Mouse (Mus musculus): ENCODE measurements around the gene Nr2c2ap. TPM values are rescaled to one million over a fixed set of nuclear protein-coding genes. Genes with fewer than 3 reads are reported as not detected.

Nr2c2ap gene
- total and polyA plus RNA-seq, 3 experiments, result 5.5 to 7.6 (median 7.0) TPM

- Histone ChIP-seq H3K27ac (no peak overlapping the region), H3K9ac (ENCODE audit: low read depth, low read length) (no peak overlapping the region), H3K27me3 (ENCODE audit: control insufficient read depth, insufficient read depth, low read length) (peaks cover 11% of the 10 kb centered on the region; the same call in 1 of the 2 replicates), H3K4me1 (ENCODE audit: control insufficient read depth, insufficient read depth, low read length) (no peaks in the 10 kb centered on the region), H3K36me3 (ENCODE audit: control insufficient read depth, insufficient read depth, low read length) (no peaks in the 10 kb centered on the region), H3K4me3 (no peak overlapping the region), H3K79me2 (replicated peaks; ENCODE audit: control insufficient read depth, insufficient read depth, low read length) (no peaks in the 10 kb centered on the region)
- TF ChIP-seq POLR2A (IDR thresholded peaks at IDR 0.05; ENCODE audit: insufficient read depth, low read depth, low read length) (no peak), CTCF (IDR thresholded peaks at IDR 0.05) (no peak), EP300 (IDR thresholded peaks at IDR 0.05; ENCODE audit: insufficient read depth, low read depth, low read length) (no peak)
- WGBS, result 57% methylated on average over 13 of the region's 13 CpGs
- intact Hi-C loops (cut with DNase I), result no loop called here
- DNase-seq, result no peak
Observed at GRCm38 (mm10) chr8:70114892-70115291, 16.2 kb upstream of the Nr2c2ap start.

DNA sequence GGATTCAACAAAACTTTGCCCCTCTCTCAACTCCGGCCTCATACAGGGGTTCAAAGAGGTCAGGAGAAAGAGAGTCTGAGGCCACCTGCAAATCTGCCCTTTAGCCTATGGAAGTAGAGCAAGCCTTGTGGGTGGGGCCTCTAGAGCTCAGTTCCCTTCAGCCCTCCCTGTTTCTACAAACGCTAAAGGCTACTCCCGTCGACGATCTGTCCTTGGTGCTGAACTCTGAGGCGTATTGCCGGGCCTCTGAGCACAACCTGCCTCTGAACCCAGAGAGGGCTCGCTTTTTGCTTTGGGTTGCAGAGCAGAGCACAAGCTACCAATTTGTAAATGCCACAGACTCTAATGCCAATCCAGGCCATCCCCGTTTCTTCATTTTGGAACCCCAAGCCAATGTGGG, 13.5 kb upstream of the Nr2c2ap start:
- intact Hi-C loops (cut with DNase I), result no loop called here
- DNase-seq, result no peak
- peaks cover 4% of the 10 kb centered on the region; the same call in 1 of the 2 replicates for H3K27me3 ChIP-seq (ENCODE audit: control insufficient read depth, insufficient read depth, low read length)

GRCm38 (mm10) chr8:70118726-70119700, 12.1 kb upstream of the Nr2c2ap start:
- Histone ChIP-seq H3K9ac (ENCODE audit: low read depth, low read length) (no peak overlapping the region), H3K4me3 (no peak overlapping the region), H3K4me1 (ENCODE audit: control insufficient read depth, insufficient read depth, low read length) (no peaks in the 10 kb centered on the region), H3K36me3 (ENCODE audit: control insufficient read depth, insufficient read depth, low read length) (no peaks in the 10 kb centered on the region), H3K79me2 (replicated peaks; ENCODE audit: control insufficient read depth, insufficient read depth, low read length) (no peaks in the 10 kb centered on the region), H3K27ac (no peak overlapping the region), H3K27me3 (ENCODE audit: control insufficient read depth, insufficient read depth, low read length) (peaks cover 1% of the 10 kb centered on the region; the same call in 1 of the 2 replicates)
- 22% methylated on average over 17 of the region's 17 CpGs for WGBS
- no peak for TF ChIP-seq CTCF (IDR thresholded peaks at IDR 0.05)
- TF ChIP-seq POLR2A (IDR thresholded peaks at IDR 0.05; ENCODE audit: insufficient read depth, low read depth, low read length), result no peak
- no peak for TF ChIP-seq EP300 (IDR thresholded peaks at IDR 0.05; ENCODE audit: insufficient read depth, low read depth, low read length)
- DNase-seq, result no peak
- intact Hi-C loops (cut with DNase I), result no loop called here

More for the DNA sequence above, 13.5 kb upstream of the Nr2c2ap start:
- no peak overlapping the region for H3K9ac ChIP-seq (ENCODE audit: low read depth, low read length)
- TF ChIP-seq CTCF (IDR thresholded peaks at IDR 0.05), result no peak
- no peaks in the 10 kb centered on the region for H3K36me3 ChIP-seq (ENCODE audit: control insufficient read depth, insufficient read depth, low read length)
- H3K4me1 ChIP-seq (ENCODE audit: control insufficient read depth, insufficient read depth, low read length), result no peaks in the 10 kb centered on the region
- H3K4me3 ChIP-seq, result no peak overlapping the region
- WGBS, result 9% methylated on average over 9 of the region's 9 CpGs
- H3K79me2 ChIP-seq (replicated peaks; ENCODE audit: control insufficient read depth, insufficient read depth, low read length), result no peaks in the 10 kb centered on the region
- no peak overlapping the region for H3K27ac ChIP-seq

GRCm38 (mm10) chr8:70120667-70121066, 10.5 kb upstream of the Nr2c2ap start, which contains the start of gene Ncan:
Ncan (minus strand) TSS chr8:70120873.
- no peak within 1 kb of the TSS for H3K27ac ChIP-seq
- intact Hi-C loops (cut with DNase I), result loop anchor here (5.0 kb wide), 1 partner anchor 203 kb away; no protein-coding TSS in a partner anchor
- DNase-seq, result peak in 1 of 2 experiments; percentile 26
- no peaks in the 10 kb centered on the region for H3K36me3 ChIP-seq (ENCODE audit: control insufficient read depth, insufficient read depth, low read length)
- peaks cover 1% of the 10 kb centered on the region; the same call in 1 of the 2 replicates for H3K27me3 ChIP-seq (ENCODE audit: control insufficient read depth, insufficient read depth, low read length)
- H3K4me3 ChIP-seq, result no peak within 1 kb of the TSS
- WGBS, result 2% methylated on average over 19 of the region's 19 CpGs
- no peak within 1 kb of the TSS for H3K9ac ChIP-seq (ENCODE audit: low read depth, low read length)
- no peaks in the 10 kb centered on the region for H3K4me1 ChIP-seq (ENCODE audit: control insufficient read depth, insufficient read depth, low read length)
- no peak for TF ChIP-seq CTCF (IDR thresholded peaks at IDR 0.05)
- no peak for TF ChIP-seq EP300 (IDR thresholded peaks at IDR 0.05; ENCODE audit: insufficient read depth, low read depth, low read length)
- no peak for TF ChIP-seq POLR2A (IDR thresholded peaks at IDR 0.05; ENCODE audit: insufficient read depth, low read depth, low read length)
- no peaks in the 10 kb centered on the region for H3K79me2 ChIP-seq (replicated peaks; ENCODE audit: control insufficient read depth, insufficient read depth, low read length)

DNA sequence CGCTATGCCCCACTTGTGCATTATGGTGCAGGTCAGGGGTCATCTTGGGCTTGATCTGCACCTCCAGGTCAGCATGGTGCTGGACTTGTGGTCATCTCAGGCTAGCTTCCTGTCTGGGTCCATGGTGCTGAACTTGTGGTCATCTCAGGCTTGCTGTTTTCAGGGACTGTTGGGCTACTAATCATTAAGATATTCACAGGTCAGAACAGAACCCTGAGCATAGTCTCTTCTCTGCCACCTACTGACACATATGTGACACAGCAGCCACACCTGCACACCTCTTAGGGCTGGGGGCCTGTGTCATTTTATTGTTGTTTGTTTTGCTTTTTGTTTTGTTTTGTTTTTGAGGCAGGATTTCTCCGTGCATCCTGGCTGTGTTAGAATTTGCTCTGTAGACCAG, 8.3 kb upstream of the Nr2c2ap start:
- intact Hi-C loops (cut with DNase I), result loop anchor here (5.0 kb wide), 1 partner anchor 206 kb away; no protein-coding TSS in a partner anchor
- WGBS, result 48% methylated on average over 2 of the region's 2 CpGs
- peaks cover 1% of the 10 kb centered on the region; the same call in 1 of the 2 replicates for H3K27me3 ChIP-seq (ENCODE audit: control insufficient read depth, insufficient read depth, low read length)
- no peaks in the 10 kb centered on the region for H3K4me1 ChIP-seq (ENCODE audit: control insufficient read depth, insufficient read depth, low read length)
- no peak overlapping the region for H3K9ac ChIP-seq (ENCODE audit: low read depth, low read length)
- TF ChIP-seq POLR2A (IDR thresholded peaks at IDR 0.05; ENCODE audit: insufficient read depth, low read depth, low read length) (no peak), EP300 (IDR thresholded peaks at IDR 0.05; ENCODE audit: insufficient read depth, low read depth, low read length) (no peak), CTCF (IDR thresholded peaks at IDR 0.05) (peak; percentile 79)
- DNase-seq, result no peak
- no peak overlapping the region for H3K4me3 ChIP-seq
- no peaks in the 10 kb centered on the region for H3K36me3 ChIP-seq (ENCODE audit: control insufficient read depth, insufficient read depth, low read length)
- H3K27ac ChIP-seq, result no peak overlapping the region
- no peaks in the 10 kb centered on the region for H3K79me2 ChIP-seq (replicated peaks; ENCODE audit: control insufficient read depth, insufficient read depth, low read length)

- H3K27ac ChIP-seq, result no peak overlapping the region
- H3K36me3 ChIP-seq (ENCODE audit: control insufficient read depth, insufficient read depth, low read length), result no peaks in the 10 kb centered on the region
- intact Hi-C loops (cut with DNase I), result loop anchor here (5.0 kb wide), 1 partner anchor 208 kb away; no protein-coding TSS in a partner anchor
- TF ChIP-seq POLR2A (IDR thresholded peaks at IDR 0.05; ENCODE audit: insufficient read depth, low read depth, low read length) (no peak), EP300 (IDR thresholded peaks at IDR 0.05; ENCODE audit: insufficient read depth, low read depth, low read length) (no peak), CTCF (IDR thresholded peaks at IDR 0.05) (no peak)
- no peaks in the 10 kb centered on the region; the same call in 1 of the 2 replicates for H3K27me3 ChIP-seq (ENCODE audit: control insufficient read depth, insufficient read depth, low read length)
- DNase-seq, result no peak
- peaks cover 6% of the 10 kb centered on the region for H3K4me1 ChIP-seq (ENCODE audit: control insufficient read depth, insufficient read depth, low read length)
- H3K79me2 ChIP-seq (replicated peaks; ENCODE audit: control insufficient read depth, insufficient read depth, low read length), result no peaks in the 10 kb centered on the region
- no peak overlapping the region for H3K9ac ChIP-seq (ENCODE audit: low read depth, low read length)
- 59% methylated on average over 8 of the region's 8 CpGs for WGBS
- H3K4me3 ChIP-seq, result no peak overlapping the region
Observed at GRCm38 (mm10) chr8:70124992-70125391, 6.1 kb upstream of the Nr2c2ap start.
